Mouse (Mus musculus): ENCODE measurements around the gene Magee1. TPM values are rescaled to one million over a fixed set of nuclear protein-coding genes. Genes with fewer than 3 reads are reported as not detected.
"Not testable (repeated sequence)": the region's sequence is repeated elsewhere in the genome, so short reads cannot be mapped to it uniquely, and the experiment has no call there.

The Magee1 gene
- not detected in 2 replicates for polyA plus RNA-seq (2012; ENCODE audit: insufficient read depth, insufficient read length, low replicate concordance, missing spikeins)

- 15% methylated on average over 65 of the region's 65 CpGs for WGBS
- peak within 1 kb of the TSS; percentile 82 for H3K4me3 ChIP-seq (ENCODE audit: insufficient read depth, low read depth, low read length)
- TF ChIP-seq CTCF (IDR thresholded peaks at IDR 0.05; ENCODE audit: insufficient read depth, low read depth, low read length), result no peak
- TF ChIP-seq POLR2A (IDR thresholded peaks at IDR 0.05; ENCODE audit: insufficient read depth, low read depth, low read length), result peak; percentile 65; the same call in 1 of the 2 replicates
- H3K4me1 ChIP-seq (ENCODE audit: control insufficient read depth, insufficient read depth, low read length), result peaks cover 11% of the 10 kb centered on the region
- H3K27ac ChIP-seq (ENCODE audit: insufficient read depth, low read depth, low read length), result peak within 1 kb of the TSS; percentile 63
Measured at GRCm38 (mm10) chrX:105120275-105121226, at the start of gene Magee1. Magee1 (plus strand) TSS chrX:105120378.

- TF ChIP-seq CTCF (IDR thresholded peaks at IDR 0.05; ENCODE audit: insufficient read depth, low read depth, low read length), result no peak
- TF ChIP-seq POLR2A (IDR thresholded peaks at IDR 0.05; ENCODE audit: insufficient read depth, low read depth, low read length), result no peak
- 4% methylated on average over 12 of the region's 12 CpGs for WGBS
- H3K4me1 ChIP-seq (ENCODE audit: control insufficient read depth, insufficient read depth, low read length), result no peaks in the 10 kb centered on the region
- H3K27ac ChIP-seq (ENCODE audit: insufficient read depth, low read depth, low read length), result no peak overlapping the region
- H3K4me3 ChIP-seq (ENCODE audit: insufficient read depth, low read depth, low read length), result peak overlapping the region; percentile 72
Measured at GRCm38 (mm10) chrX:105079151-105079550, 41.0 kb upstream of the Magee1 start.

GRCm38 (mm10) chrX:105079615-105080092 is 40.5 kb upstream of the Magee1 start, which contains the start of gene Pbdc1:
Pbdc1 (plus strand) TSS chrX:105079756.
- peak within 1 kb of the TSS; percentile 72 for H3K4me3 ChIP-seq (ENCODE audit: insufficient read depth, low read depth, low read length)
- no peaks in the 10 kb centered on the region for H3K4me1 ChIP-seq (ENCODE audit: control insufficient read depth, insufficient read depth, low read length)
- TF ChIP-seq CTCF (IDR thresholded peaks at IDR 0.05; ENCODE audit: insufficient read depth, low read depth, low read length) (no peak), POLR2A (IDR thresholded peaks at IDR 0.05; ENCODE audit: insufficient read depth, low read depth, low read length) (peak; percentile 19; the same call in 1 of the 2 replicates)
- no peak within 1 kb of the TSS for H3K27ac ChIP-seq (ENCODE audit: insufficient read depth, low read depth, low read length)
- WGBS, result under 1% methylated on average over 35 of the region's 35 CpGs

DNA sequence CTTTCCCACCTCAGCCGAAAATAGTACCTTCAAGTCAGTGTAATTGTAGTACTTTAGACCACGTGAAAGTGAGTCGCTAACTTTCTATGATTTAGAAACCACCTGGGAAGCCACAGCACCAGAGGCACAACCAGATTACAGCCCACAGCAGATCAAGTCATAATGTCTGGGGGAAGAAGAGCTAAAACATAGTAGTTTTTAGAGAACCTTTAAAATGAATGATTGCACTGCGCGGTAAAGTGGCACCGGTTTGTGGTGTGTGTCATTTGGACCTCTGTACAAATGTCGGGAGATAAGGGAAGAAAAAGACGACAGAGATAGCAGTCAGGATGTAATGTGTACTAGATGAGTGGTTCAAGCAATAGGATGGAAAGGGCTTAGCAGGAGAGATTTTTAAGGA is 40.1 kb upstream of the Magee1 start:
- TF ChIP-seq POLR2A (IDR thresholded peaks at IDR 0.05; ENCODE audit: insufficient read depth, low read depth, low read length) (no peak), CTCF (IDR thresholded peaks at IDR 0.05; ENCODE audit: insufficient read depth, low read depth, low read length) (no peak)
- peak overlapping the region; percentile 72 for H3K4me3 ChIP-seq (ENCODE audit: insufficient read depth, low read depth, low read length)
- no peak overlapping the region for H3K27ac ChIP-seq (ENCODE audit: insufficient read depth, low read depth, low read length)
- H3K4me1 ChIP-seq (ENCODE audit: control insufficient read depth, insufficient read depth, low read length), result no peaks in the 10 kb centered on the region
- WGBS, result 5% methylated on average over 8 of the region's 8 CpGs

DNA sequence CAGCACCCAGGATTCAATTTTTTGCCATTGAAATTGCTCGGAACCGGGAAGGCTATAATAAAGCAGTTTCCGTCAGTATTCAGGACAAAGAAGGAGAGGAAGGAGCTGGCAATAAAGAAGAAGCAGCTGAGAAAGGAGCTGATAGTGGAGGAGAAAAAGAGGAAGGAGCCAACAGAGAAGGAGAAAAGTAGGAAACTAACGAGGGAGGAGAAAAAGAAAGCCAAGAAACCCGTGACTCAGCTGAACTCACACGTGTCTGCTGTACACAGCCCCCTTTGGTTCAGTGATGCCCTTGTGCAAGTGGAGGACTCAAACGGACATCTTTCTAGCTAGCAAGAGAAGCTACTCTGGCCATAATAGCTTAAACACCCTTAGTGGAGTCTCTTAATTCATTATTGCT is 37.2 kb upstream of the Magee1 start:
- H3K4me1 ChIP-seq (ENCODE audit: control insufficient read depth, insufficient read depth, low read length); H3K27ac ChIP-seq (ENCODE audit: insufficient read depth, low read depth, low read length); H3K4me3 ChIP-seq (ENCODE audit: insufficient read depth, low read depth, low read length): not testable (repeated sequence)
- 84% methylated on average over 7 of the region's 7 CpGs for WGBS

DNA sequence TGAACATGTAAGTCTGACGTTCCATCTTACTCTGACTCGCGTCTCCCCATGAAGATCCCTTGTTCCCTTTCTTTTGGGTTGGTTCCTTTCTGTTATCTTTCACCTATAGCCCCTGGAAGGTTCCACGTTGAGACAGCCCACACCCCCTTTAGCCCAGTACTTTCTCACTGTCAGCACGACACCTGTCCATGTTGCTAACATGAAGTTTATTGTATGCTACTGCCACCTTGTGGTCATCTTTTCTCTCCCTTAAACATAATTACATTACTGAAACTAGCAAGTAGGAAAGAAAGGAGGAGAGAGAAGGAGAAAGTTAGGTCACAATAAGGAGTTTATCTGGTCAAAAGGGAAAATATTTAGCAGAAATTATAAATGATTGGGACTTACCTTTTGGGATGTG is 16.0 kb upstream of the Magee1 start:
- WGBS, result 45% methylated on average over 5 of the region's 5 CpGs
- Histone ChIP-seq H3K4me3 (ENCODE audit: insufficient read depth, low read depth, low read length) (no peak overlapping the region), H3K4me1 (ENCODE audit: control insufficient read depth, insufficient read depth, low read length) (no peaks in the 10 kb centered on the region), H3K27ac (ENCODE audit: insufficient read depth, low read depth, low read length) (no peak overlapping the region)
- TF ChIP-seq POLR2A (IDR thresholded peaks at IDR 0.05; ENCODE audit: insufficient read depth, low read depth, low read length) (no peak), CTCF (IDR thresholded peaks at IDR 0.05; ENCODE audit: insufficient read depth, low read depth, low read length) (no peak)

DNA sequence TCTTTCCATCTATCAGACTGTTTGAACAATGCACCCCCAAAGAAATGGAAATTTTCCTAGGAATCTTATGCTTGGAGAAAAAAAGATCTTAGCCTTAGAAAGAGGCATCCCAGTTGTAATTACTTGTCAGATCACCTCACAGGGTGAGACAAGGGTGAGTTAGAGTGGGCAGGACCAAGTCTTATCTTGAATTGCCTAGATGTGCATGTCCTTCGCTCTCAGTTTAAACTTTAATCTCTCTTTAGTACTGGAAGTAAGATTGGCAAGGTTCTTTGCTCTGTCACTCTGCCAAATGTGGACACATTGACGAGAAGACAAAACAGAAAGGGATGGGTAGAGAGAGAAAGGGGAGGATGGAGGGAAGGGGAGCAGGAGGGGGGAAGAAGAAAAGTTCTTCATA is 5.2 kb upstream of the Magee1 start:
- Histone ChIP-seq H3K4me3 (ENCODE audit: insufficient read depth, low read depth, low read length) (no peak overlapping the region), H3K4me1 (ENCODE audit: control insufficient read depth, insufficient read depth, low read length) (no peaks in the 10 kb centered on the region), H3K27ac (ENCODE audit: insufficient read depth, low read depth, low read length) (no peak overlapping the region)
- TF ChIP-seq POLR2A (IDR thresholded peaks at IDR 0.05; ENCODE audit: insufficient read depth, low read depth, low read length) (no peak), CTCF (IDR thresholded peaks at IDR 0.05; ENCODE audit: insufficient read depth, low read depth, low read length) (no peak)
- WGBS, result 60% methylated on average over 2 of the region's 2 CpGs

DNA sequence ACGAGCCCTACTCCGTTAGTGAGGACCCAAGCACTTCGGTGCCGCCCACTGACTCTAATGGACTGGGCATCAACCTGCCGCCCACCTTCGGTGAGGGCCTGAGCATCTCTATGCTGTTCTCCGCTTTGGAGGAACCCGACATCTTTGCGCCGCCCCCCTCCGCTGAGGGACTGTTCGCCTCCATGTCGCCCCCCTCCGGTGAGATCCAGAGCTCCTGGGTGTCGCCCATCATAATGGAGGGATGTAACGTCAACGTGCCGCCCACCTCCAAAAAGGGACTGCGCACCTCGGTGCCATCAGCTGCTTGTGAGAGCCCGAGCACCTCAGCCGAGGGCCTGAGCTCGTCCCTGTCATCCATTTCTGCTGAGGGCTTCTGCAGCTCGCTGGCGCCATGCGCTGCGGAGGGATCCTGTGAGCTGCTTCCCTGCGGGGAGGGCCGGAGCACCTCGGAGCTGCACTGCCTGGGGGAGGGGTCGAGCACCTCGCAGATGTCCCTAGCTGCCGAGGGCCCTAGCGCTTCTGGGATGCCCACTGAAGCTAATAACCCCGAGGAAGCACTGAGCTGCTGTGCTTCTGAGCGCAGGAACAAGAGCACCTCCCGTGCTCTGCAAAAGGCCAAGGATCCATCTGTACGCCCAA is 1.2 kb downstream of the Magee1 start:
- TF ChIP-seq CTCF (IDR thresholded peaks at IDR 0.05; ENCODE audit: insufficient read depth, low read depth, low read length) (peak; percentile 31), POLR2A (IDR thresholded peaks at IDR 0.05; ENCODE audit: insufficient read depth, low read depth, low read length) (no peak)
- Histone ChIP-seq H3K4me3 (ENCODE audit: insufficient read depth, low read depth, low read length) (peak overlapping the region; percentile 82), H3K4me1 (ENCODE audit: control insufficient read depth, insufficient read depth, low read length) (peaks cover 11% of the 10 kb centered on the region), H3K27ac (ENCODE audit: insufficient read depth, low read depth, low read length) (peak overlapping the region; percentile 63)
- 17% methylated on average over 38 of the region's 38 CpGs for WGBS

GRCm38 (mm10) chrX:105124903-105125302 is 4.7 kb downstream of the Magee1 start:
- Histone ChIP-seq H3K27ac (ENCODE audit: insufficient read depth, low read depth, low read length) (no peak overlapping the region), H3K4me1 (ENCODE audit: control insufficient read depth, insufficient read depth, low read length) (peaks cover 11% of the 10 kb centered on the region), H3K4me3 (ENCODE audit: insufficient read depth, low read depth, low read length) (no peak overlapping the region)
- 9% methylated on average over 2 of the region's 3 CpGs for WGBS
- TF ChIP-seq POLR2A (IDR thresholded peaks at IDR 0.05; ENCODE audit: insufficient read depth, low read depth, low read length) (no peak), CTCF (IDR thresholded peaks at IDR 0.05; ENCODE audit: insufficient read depth, low read depth, low read length) (no peak)
